Mouse (Mus musculus): ENCODE measurements around the gene Nacc1. TPM values are rescaled to one million over a fixed set of nuclear protein-coding genes. Genes with fewer than 3 reads are reported as not detected.
"Not testable (repeated sequence)": the region's sequence is repeated elsewhere in the genome, so short reads cannot be mapped to it uniquely, and the experiment has no call there.

Nacc1 gene
- polyA plus RNA-seq, 1 experiment from 2014 or later, result 15.8 TPM

DNA sequence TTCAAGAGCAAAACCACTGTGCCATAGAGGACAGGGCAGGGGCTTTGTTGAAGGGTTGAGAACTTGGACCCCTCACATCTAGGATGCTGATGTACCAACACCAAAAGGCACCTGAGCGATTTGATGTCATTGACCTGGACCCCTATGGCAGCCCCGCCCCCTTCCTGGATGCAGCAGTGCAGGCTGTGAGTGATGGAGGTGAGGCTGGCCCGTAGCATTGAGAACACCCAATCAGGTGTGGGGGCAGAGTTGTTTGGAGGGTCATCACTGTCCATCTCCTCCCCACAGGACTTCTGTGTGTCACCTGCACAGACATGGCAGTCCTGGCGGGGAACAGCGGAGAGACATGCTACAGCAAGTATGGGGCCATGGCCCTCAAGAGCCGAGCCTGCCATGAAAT, 7.5 kb upstream of the Nacc1 start:
- Histone ChIP-seq H3K9me3 (no peaks in the 10 kb centered on the region), H3K27me3 (replicated peaks) (no peaks in the 10 kb centered on the region), H3K36me3 (peaks cover 51% of the 10 kb centered on the region), H3K4me2 (no peak overlapping the region), H3K4me1 (peaks cover 8% of the 10 kb centered on the region; the same call in 1 of the 2 replicates), H3K4me3 (replicated peaks) (no peak overlapping the region), H3K9ac (no peak overlapping the region), H3K27ac (no peak overlapping the region)
- WGBS, result 82% methylated on average over 6 of the region's 6 CpGs
- ATAC-seq (ENCODE audit: insufficient read depth, low FRiP score, low read depth), result no peak

DNA sequence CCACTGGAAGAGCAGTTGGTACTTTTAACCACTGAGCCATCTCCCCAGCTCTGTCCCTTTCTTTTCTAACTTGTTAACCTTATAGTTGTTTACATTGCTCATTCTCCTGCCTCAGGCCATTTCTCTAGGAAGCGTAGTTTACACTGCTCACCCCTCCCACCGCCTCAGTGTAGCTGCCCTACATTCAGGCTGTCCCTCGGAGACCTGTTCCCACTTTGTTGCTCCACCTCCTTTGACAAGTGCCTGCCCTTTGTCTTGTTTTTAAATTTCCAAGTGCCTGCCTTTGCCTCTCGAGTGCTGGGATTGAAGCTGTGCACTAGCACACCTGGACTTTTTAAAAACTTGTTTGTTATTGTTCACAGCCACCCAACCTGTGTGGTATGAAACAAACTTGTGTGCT, 5.7 kb upstream of the Nacc1 start:
- no peaks in the 10 kb centered on the region for H3K9me3 ChIP-seq
- H3K27ac ChIP-seq, result no peak overlapping the region
- no peak overlapping the region for H3K4me3 ChIP-seq (replicated peaks)
- H3K36me3 ChIP-seq, result peaks cover 40% of the 10 kb centered on the region
- 63% methylated on average over 4 of the region's 4 CpGs for WGBS
- no peaks in the 10 kb centered on the region for H3K27me3 ChIP-seq (replicated peaks)
- H3K4me2 ChIP-seq, result no peak overlapping the region
- no peak for ATAC-seq (ENCODE audit: insufficient read depth, low FRiP score, low read depth)
- H3K9ac ChIP-seq, result no peak overlapping the region
- H3K4me1 ChIP-seq, result peaks cover 19% of the 10 kb centered on the region

DNA sequence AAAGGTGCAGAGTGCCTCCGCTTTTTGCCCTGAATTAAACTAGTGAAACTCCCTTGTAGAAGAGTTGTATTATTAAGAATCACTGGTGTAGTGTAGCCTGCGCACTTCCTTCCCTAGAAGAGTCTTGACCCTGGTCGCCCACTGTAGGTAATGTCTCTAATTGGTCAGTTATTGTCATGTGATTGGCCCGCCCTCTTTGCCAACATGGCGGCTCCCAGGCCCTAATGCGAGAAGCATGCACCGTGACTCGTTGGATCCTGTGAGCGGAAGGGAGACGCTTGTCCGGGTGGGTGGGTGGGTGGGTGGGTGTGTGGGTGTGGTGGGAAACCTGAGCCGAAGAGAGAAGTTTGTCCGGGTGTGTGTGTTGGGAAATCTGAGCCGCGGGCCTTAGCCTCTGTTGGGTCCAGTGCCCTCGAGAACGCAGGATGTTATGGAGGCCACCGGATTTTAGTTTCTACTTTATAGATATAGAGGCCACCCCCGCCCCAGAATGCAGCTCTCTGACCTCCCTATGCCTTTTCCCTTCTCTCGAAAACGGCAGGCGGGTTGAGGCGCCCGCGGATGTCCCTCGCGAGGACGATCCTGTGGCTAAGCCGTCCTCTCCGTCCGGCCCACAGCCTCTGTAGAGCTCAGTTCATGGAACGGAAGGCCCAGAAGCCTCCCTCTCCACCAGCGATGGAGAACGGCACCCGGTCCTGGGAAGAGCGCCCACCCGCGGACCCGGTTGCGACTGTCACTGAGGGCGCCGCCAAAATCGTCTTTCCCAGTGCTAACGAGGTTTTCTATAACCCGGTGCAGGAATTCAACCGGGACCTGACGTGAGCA, 1.6 kb upstream of the Nacc1 start:
- Histone ChIP-seq H3K9me3 (no peaks in the 10 kb centered on the region), H3K4me2 (peak overlapping the region; percentile 88)
- WGBS, result under 1% methylated on average over 46 of the region's 47 CpGs

DNA sequence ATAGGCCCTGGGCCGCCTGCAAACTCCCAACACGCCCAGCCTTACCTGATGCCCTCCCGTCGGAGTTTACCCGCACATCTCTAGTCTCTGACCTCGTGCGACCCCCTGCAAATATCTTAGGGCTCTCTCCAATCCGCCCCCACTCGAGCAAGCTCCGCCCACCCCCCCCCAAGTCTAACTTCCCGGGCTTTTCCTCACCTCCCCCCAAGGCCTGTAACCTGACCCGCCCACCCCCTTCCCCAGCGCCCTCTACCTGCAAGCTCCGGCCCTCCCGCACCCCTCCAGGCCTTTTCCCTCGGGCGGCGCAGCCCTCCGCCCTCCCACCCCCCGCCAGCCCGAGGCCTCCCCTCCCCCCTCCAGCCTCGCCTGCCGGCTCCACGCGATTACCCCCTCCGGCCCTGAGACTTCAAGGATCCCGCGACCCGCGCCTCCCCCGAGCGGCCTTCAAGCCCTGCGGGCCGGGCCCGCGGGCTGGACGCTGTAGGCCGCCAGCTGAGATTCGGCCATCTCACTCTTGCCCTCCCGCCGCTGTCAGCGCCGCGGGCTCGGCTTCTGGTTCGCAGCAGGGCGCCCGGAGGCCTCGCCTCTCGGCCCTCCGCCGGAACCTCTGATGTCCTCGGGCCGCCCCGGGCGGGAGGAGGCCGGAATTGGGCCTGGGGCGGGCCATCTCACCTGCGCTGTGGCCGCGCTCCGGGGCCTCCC, 508 bp downstream of the Nacc1 start:
- peak overlapping the region; percentile 94 for H3K27ac ChIP-seq
- ATAC-seq (ENCODE audit: insufficient read depth, low FRiP score, low read depth), result peak; percentile 24
- peak overlapping the region; percentile 81 for H3K4me2 ChIP-seq
- H3K9me3 ChIP-seq, result no peaks in the 10 kb centered on the region
- peaks cover 40% of the 10 kb centered on the region for H3K4me1 ChIP-seq
- peak overlapping the region; percentile 100 for H3K4me3 ChIP-seq (replicated peaks)
- H3K36me3 ChIP-seq, result 0 out of 2 replicates have a peak, but pooled peaks cover 14% of the 10 kb centered on the region
- H3K27me3 ChIP-seq (replicated peaks), result no peaks in the 10 kb centered on the region
- WGBS, result under 1% methylated on average over 57 of the region's 62 CpGs
- peak overlapping the region; percentile 100 for H3K9ac ChIP-seq

More for the DNA sequence above, 1.6 kb upstream of the Nacc1 start:
- Histone ChIP-seq H3K27me3 (replicated peaks) (no peaks in the 10 kb centered on the region), H3K4me3 (replicated peaks) (peak overlapping the region; percentile 92), H3K27ac (peak overlapping the region; percentile 68), H3K4me1 (peaks cover 40% of the 10 kb centered on the region), H3K36me3 (peaks cover 18% of the 10 kb centered on the region; the same call in 1 of the 2 replicates), H3K9ac (peak overlapping the region; percentile 80)
- ATAC-seq (ENCODE audit: insufficient read depth, low FRiP score, low read depth), result peak; percentile 86

DNA sequence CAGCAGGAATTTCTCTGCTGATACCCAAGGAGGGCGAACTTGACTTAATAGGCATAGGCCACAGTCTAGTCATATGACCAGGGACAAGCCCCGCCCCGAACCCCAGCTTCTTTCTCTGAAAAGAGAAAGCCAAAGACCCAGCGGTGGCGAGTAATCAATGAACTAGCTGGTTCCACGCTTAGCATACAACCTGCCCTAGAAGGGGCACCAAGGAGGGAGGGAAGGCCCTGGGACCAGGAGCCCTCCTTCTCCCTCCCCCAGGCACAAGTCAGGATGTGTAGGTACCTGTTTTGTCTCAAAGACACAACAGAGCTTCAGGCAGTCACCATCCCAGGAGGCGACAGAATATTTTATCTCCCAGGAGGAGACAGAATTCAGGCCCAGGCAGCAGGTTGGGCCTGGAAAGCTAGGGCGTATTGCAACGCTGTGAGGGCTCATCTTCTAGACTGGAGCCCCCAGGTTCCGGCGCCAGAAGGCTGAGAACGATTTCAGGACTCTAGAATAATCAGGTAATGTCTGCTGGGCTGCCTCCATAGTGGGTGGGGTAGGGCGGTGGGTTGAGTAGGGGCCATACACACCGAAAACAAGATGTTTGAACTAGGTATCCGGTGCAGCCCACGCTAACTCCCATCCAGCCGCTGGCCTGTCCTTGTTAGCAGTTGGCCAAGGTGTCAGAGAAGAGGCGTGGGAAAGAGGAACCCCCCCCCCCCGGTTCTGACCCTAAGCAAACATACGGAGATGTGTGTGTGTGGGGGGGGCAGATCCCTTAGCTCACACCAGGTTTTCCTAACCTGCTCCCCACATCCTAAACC, 1.3 kb downstream of the Nacc1 start, which contains the start of gene Trmt1:
TSS of gene Trmt1 (plus strand) at position 117 of the 812 bp plus-strand sequence.
- Histone ChIP-seq H3K4me1 (peaks cover 40% of the 10 kb centered on the region), H3K9me3 (no peaks in the 10 kb centered on the region), H3K27me3 (replicated peaks) (no peaks in the 10 kb centered on the region), H3K27ac (peak within 1 kb of the TSS; percentile 94), H3K4me3 (replicated peaks) (peak within 1 kb of the TSS; percentile 100), H3K4me2 (peak within 1 kb of the TSS; percentile 81), H3K9ac (peak within 1 kb of the TSS; percentile 100), H3K36me3 (0 out of 2 replicates have a peak, but pooled peaks cover 13% of the 10 kb centered on the region)
- 7% methylated on average over 20 of the region's 20 CpGs for whole genome bisulfite sequencing
- ATAC-seq (ENCODE audit: insufficient read depth, low FRiP score, low read depth), result no peak; the same call in 1 of the 2 replicates

DNA sequence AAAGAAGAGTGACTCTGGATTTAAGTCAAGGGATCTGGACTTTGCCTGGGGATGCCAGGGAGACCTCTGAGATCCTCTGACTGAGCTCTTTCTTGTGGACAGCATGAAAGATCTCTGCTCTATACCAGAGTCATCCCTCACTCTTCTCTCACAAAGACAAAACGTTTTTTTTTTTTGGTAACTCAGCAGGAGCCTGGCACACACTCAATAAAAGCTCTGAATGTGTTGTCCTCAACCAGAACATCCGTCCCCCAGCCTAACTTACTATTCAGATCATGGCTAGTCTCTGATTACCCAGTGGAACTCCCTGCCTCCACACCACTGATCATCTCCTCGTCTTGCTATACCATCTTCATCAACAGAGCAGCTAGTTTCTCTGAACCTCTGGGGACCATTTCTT, 3.1 kb downstream of the Nacc1 start:
- Histone ChIP-seq H3K4me2 (no peak overlapping the region), H3K27ac (no peak overlapping the region), H3K4me3 (replicated peaks) (no peak overlapping the region), H3K9me3 (no peaks in the 10 kb centered on the region), H3K9ac (no peak overlapping the region), H3K4me1 (peaks cover 27% of the 10 kb centered on the region), H3K36me3 (0 out of 2 replicates have a peak, but pooled peaks cover 9% of the 10 kb centered on the region), H3K27me3 (replicated peaks) (no peaks in the 10 kb centered on the region)
- WGBS, result 58% methylated on average over 3 of the region's 3 CpGs
- ATAC-seq (ENCODE audit: insufficient read depth, low FRiP score, low read depth), result no peak

DNA sequence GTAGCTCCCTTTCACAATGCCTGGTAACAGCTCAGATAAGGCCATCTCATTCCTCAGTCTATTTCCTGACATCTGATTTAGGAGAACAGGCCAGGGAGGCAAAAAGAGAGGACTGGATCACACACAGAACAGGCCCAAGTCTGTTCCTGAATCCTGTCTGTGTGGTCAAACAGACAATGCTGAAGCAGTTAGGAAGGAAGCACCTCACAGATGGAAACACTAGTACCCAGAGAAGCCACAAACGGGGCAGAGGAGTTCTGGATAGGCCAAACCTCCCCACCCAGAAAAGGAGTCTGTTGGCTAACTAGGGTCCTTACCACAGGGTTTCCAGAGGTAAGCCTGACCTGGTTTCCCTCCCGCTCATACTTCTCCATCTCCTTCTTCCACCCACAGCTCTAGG, 5.4 kb downstream of the Nacc1 start:
- H3K9ac ChIP-seq, result no peak overlapping the region
- H3K4me1 ChIP-seq, result peaks cover 18% of the 10 kb centered on the region
- H3K36me3 ChIP-seq, result 0 out of 2 replicates have a peak, but pooled peaks cover 9% of the 10 kb centered on the region
- no peak overlapping the region for H3K27ac ChIP-seq
- H3K9me3 ChIP-seq, result no peaks in the 10 kb centered on the region
- WGBS, result 86% methylated on average over 2 of the region's 2 CpGs
- no peaks in the 10 kb centered on the region for H3K27me3 ChIP-seq (replicated peaks)
- no peak for ATAC-seq (ENCODE audit: insufficient read depth, low FRiP score, low read depth)
- H3K4me3 ChIP-seq (replicated peaks), result no peak overlapping the region
- H3K4me2 ChIP-seq, result no peak overlapping the region

DNA sequence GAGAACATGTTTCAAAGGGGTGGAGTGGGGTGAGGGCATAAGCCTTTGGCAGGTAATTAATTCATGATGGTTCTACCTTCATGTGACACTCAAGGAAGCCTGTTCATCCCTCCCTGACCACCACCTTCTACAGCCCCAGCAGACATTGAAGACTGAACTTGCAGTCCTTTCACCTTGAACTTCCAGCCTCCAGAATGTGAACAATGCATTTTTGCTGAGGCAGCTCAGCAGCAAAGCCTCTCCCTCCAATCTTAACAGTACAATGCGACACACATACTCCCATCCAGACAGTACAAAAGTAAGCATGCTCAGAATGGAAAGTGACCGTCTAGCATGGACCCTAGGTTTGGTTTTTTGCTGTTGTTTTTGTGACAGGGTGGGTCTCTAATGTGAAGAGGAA, 6.2 kb downstream of the Nacc1 start:
- ATAC-seq (ENCODE audit: insufficient read depth, low FRiP score, low read depth), result no peak
- H3K36me3 ChIP-seq, result 0 out of 2 replicates have a peak, but pooled peaks cover 9% of the 10 kb centered on the region
- H3K4me1 ChIP-seq, result peaks cover 15% of the 10 kb centered on the region
- no peak overlapping the region for H3K27ac ChIP-seq
- H3K27me3 ChIP-seq (replicated peaks), result no peaks in the 10 kb centered on the region
- no peak overlapping the region for H3K9ac ChIP-seq
- WGBS, result 68% methylated on average over 2 of the region's 2 CpGs
- H3K9me3 ChIP-seq, result no peaks in the 10 kb centered on the region
- H3K4me2 ChIP-seq, result no peak overlapping the region
- H3K4me3 ChIP-seq (replicated peaks), result no peak overlapping the region

DNA sequence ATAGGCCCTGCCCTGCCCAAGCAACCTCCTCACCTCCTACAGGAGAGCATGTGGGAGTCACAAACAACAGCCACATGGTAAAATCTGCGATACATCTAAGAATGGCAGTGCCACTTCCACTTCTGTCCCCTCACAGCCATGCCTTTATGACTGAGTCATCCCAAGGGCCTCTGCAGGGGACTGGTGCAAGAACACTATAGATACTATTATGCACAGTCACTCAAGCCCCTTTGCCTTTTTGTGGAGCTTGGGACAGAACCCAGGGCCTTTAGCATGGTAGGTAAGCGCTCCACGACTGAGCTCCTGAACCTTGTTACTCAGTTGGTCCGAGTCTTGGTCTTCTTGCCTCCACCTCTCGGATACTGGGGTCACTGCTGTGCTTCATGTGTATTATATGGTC, 10.4 kb downstream of the Nacc1 start:
- Histone ChIP-seq H3K9ac (no peak overlapping the region), H3K27me3 (replicated peaks) (no peaks in the 10 kb centered on the region), H3K4me1 (no peaks in the 10 kb centered on the region), H3K4me3 (replicated peaks) (no peak overlapping the region), H3K27ac (no peak overlapping the region), H3K9me3 (no peaks in the 10 kb centered on the region), H3K4me2 (no peak overlapping the region), H3K36me3 (peaks cover 22% of the 10 kb centered on the region)
- ATAC-seq (ENCODE audit: insufficient read depth, low FRiP score, low read depth), result no peak
- WGBS, result 93% methylated on average over 5 of the region's 5 CpGs

DNA sequence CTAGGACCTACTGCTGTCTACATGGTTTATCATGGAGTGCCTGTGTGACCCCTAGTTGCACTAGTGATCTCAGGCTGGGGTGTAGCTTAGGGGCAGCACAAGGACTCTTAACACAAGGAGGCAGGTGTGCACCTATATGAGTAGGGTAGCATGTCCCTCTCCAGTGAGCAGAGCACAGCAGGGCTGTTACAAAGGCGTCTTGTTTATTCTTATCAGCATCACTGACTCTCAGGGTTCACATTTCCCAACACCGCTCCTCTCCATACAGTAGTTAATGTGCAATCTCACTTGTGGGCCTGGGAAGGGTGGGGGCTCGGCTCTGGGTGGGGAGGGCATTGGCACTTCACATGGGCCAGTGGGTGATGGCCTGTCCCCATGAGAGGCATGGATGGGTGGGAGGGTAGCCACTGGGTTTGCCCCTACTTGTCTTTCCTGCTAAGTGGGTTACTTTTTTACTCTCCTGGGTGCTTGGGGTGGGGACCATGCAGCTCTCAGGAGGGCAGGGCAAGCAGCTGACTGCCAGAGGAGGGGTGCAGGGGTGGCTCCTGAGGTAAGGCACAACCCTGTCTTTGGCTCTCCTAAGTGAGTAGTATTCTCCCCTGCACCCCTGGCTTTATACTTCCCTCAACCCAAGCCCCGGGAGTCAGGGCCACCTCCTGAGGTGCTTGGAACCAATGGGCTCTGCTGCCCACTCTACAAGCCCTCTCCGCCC, 17.2 kb downstream of the Nacc1 start:
- H3K36me3 ChIP-seq, result peaks cover 29% of the 10 kb centered on the region
- peak overlapping the region; percentile 44; the same call in 1 of the 2 replicates for H3K27ac ChIP-seq
- ATAC-seq (ENCODE audit: insufficient read depth, low FRiP score, low read depth), result peak; percentile 15; the same call in 1 of the 2 replicates

More for the DNA sequence above, 17.2 kb downstream of the Nacc1 start:
- not testable (repeated sequence) for H3K9ac ChIP-seq; H3K27me3 ChIP-seq (replicated peaks); H3K9me3 ChIP-seq; H3K4me1 ChIP-seq; H3K4me2 ChIP-seq; H3K4me3 ChIP-seq (replicated peaks)
- whole genome bisulfite sequencing, result 78% methylated on average over 5 of the region's 5 CpGs

Measured in stomach, embryonic 15.5 days (tissue).